In the genomic region with DNA sequence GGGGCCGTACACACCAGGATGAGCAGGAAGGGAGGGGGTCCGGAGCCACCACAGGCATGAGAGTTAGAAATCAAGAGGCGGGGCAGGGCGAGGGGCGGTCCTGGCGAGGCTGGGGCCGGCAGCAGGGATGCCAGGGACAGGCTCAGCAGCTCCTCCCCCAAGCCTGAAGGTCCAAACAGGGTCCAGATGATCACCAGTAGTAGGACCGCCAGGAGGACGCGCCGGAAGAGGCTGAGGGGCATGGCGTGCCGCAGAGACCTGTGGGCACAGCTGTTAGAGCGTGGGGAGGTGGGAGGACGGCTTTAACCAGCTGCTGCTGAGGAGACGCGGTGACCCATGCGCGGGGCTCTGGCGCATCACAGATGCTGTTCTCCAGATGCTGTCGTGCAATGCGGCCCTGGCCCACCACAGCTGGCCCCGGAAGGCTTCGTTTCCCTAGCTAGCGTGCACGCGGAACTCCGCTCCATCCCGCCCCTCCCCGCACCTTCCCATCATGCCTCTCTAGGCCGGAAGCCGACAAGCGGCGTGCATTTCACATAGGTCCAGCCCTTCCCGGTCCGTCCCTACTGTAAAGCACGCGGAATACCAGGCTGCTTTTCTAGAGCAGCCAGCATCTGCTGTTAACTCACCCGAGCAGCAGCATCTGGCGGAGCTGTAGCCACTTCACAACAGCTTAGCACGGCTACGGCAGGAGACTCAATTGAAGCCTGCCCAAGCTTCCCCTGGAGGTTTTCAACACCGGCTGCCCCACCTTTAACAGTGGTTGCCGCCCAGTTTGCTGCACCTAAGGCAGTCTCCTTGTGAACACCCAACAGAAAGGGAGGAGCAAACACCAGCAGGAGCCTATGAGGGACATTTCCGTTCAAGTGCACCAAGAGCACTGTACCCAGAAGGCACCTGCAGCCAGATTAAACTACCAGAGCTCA, we compare ENCODE assay signal across 8 mouse cellular contexts. TPM values are rescaled to one million over a fixed set of nuclear protein-coding genes. Genes with fewer than 3 reads are reported as not detected.
A peak's percentile ranks its signal among the peaks of the same experiment; 100 is the strongest.
DNase-seq lines count a peak whose midpoint lies in the region; ATAC-seq lines count a peak whose summit lies in the region.

A gene (minus strand): TSS at position 468 of the 926 bp plus-strand sequence.

- peak; percentile 89 for DNase-seq in MN1 (ENCODE audit: low spot score)
- DNase-seq in cerebellum, adult 11-12 months, result peak; percentile 73
- DNase-seq in heart, postnatal 4 days, result peak; percentile 78
- peak; percentile 79 for DNase-seq in layer of hippocampus, adult 9-11 months
- DNase-seq in lung, postnatal 14 days, result peak; percentile 82
- DNase-seq in ovary, postnatal 36 days (ENCODE audit: low spot score), result peak; percentile 78
- DNase-seq in thymus, postnatal 14 days, result peak; percentile 85

- H3K36me3 ChIP-seq in forebrain, embryonic 16.5 days (ENCODE audit: control insufficient read depth, insufficient read depth), result peaks cover 14% of the 10 kb centered on the region

- peaks cover 45% of the 10 kb centered on the region for H3K4me1 ChIP-seq in forebrain, embryonic 16.5 days (replicated peaks; ENCODE audit: control insufficient read depth, insufficient read depth, low read length)

- no peaks in the 10 kb centered on the region for H3K9me3 ChIP-seq in forebrain, embryonic 16.5 days (ENCODE audit: control insufficient read depth, low read length)

- peak; percentile 71 for ATAC-seq in forebrain, embryonic 16.5 days

- H3K4me3 ChIP-seq in forebrain, embryonic 16.5 days (replicated peaks; ENCODE audit: low read length), result peak within 1 kb of the TSS; percentile 57

- H3K9ac ChIP-seq in forebrain, embryonic 16.5 days (replicated peaks; ENCODE audit: low read depth, low read length), result peak within 1 kb of the TSS; percentile 81

- 1% methylated on average over 45 of the region's 45 CpGs for WGBS in forebrain, embryonic 16.5 days

- H3K4me2 ChIP-seq in forebrain, embryonic 16.5 days (ENCODE audit: low read length), result peak within 1 kb of the TSS; percentile 91

- no peaks in the 10 kb centered on the region for H3K27me3 ChIP-seq in forebrain, embryonic 16.5 days (replicated peaks; ENCODE audit: control insufficient read depth, insufficient read depth, low read length)

- peak within 1 kb of the TSS; percentile 73 for H3K27ac ChIP-seq in forebrain, embryonic 16.5 days (ENCODE audit: low read length)

RNA-seq across cellular contexts. Expression of the gene that starts here (rescaled TPM):
- polyA plus RNA-seq in forebrain, embryonic 16.5 days (2015; fragmentation: Nextera tagmentation; extraction: Ambion mirVana), result 10.0 and 13.2 TPM in 2 replicates
- total RNA-seq in heart, postnatal 4 days (2021), result 1 to 10 TPM; 2.3 to 2.9 TPM

Comparison
In these comparisons a context has a peak if more than half of its experiments do, and no peak if none do; other contexts are left out.
1. Peak in every context shown above with its lines: DNase-seq, ATAC-seq, H3K4me3 ChIP-seq and H3K27ac ChIP-seq.